Mouse (Mus musculus) brain, embryonic 14.5 days (tissue): ENCODE data around the gene Rpusd4. TPM values are rescaled to one million over a fixed set of nuclear protein-coding genes. Genes with fewer than 3 reads are reported as not detected.

Source experiments
- DNase-seq: peaks from one replicate; pipeline ENCODE4 v3.0.0-alpha.2; 2011; ENCODE audit warnings: low read depth
- CTCF ChIP-seq: fragments of 200-500 bp; IDR thresholded peaks from 2 replicates; pipeline ENCODE4 v1.5.1; 2012; ENCODE audit warnings: inconsistent platforms, mild to moderate bottlenecking, moderate library complexity, borderline replicate concordance; ENCODE audit not compliant: insufficient read depth, insufficient read length; ENCODE audit errors: extremely low read depth
- POLR2A ChIP-seq: fragments of 200-500 bp; IDR thresholded peaks from 2 replicates; pipeline ENCODE4 v1.6.1; 2012; ENCODE audit warnings: mild to moderate bottlenecking, inconsistent platforms, borderline replicate concordance; ENCODE audit not compliant: poor library complexity, insufficient read depth, insufficient read length, severe bottlenecking; ENCODE audit errors: extremely low read depth
- polyA plus RNA-seq: library from polyadenylated mRNA; depleted of rRNA; stranded (reverse); fragments of >200 nt; gene quantifications from 2 replicates; pipeline ENCODE4 v1.2.3, GENCODE M21; 2012

Rpusd4 gene
- polyA plus RNA-seq, 1 experiment = 16.4 TPM

GRCm38 (mm10) chr9:35262418-35262817 lies 5.2 kb upstream of the Rpusd4 start:
- DNase-seq = no peak
- TF ChIP-seq POLR2A (no peak), CTCF (no peak)

GRCm38 (mm10) chr9:35263431-35263830 lies 4.2 kb upstream of the Rpusd4 start:
- DNase-seq = no peak
- TF ChIP-seq POLR2A (no peak), CTCF (no peak)

- TF ChIP-seq CTCF (no peak), POLR2A (no peak)
- DNase-seq = no peak
Measured at GRCm38 (mm10) chr9:35264509-35264908, 3.2 kb upstream of the Rpusd4 start.

GRCm38 (mm10) chr9:35267976-35268715 lies 481 bp downstream of the Rpusd4 start:
- TF ChIP-seq CTCF = no peak
- TF ChIP-seq POLR2A = no peak
- DNase-seq = peak; percentile 33

- TF ChIP-seq POLR2A = no peak
- DNase-seq = no peak
Measured at GRCm38 (mm10) chr9:35277855-35278365, 10.2 kb downstream of the Rpusd4 start.

GRCm38 (mm10) chr9:35278451-35278850 lies 10.8 kb downstream of the Rpusd4 start:
- no peak for DNase-seq
- no peak for TF ChIP-seq CTCF
- TF ChIP-seq POLR2A = no peak

GRCm38 (mm10) chr9:35282006-35282850 lies 14.6 kb downstream of the Rpusd4 start:
- DNase-seq = peak; percentile 85
- TF ChIP-seq POLR2A (no peak), CTCF (peak; percentile 42; the same call in 1 of the 2 replicates)

- TF ChIP-seq POLR2A (no peak), CTCF (no peak)
- DNase-seq = no peak
Measured at GRCm38 (mm10) chr9:35282851-35283200, 15.2 kb downstream of the Rpusd4 start.

GRCm38 (mm10) chr9:35283415-35284069 lies 15.9 kb downstream of the Rpusd4 start:
- no peak for DNase-seq
- TF ChIP-seq CTCF (no peak), POLR2A (no peak)

GRCm38 (mm10) chr9:35284351-35284750 lies 16.7 kb downstream of the Rpusd4 start:
- TF ChIP-seq POLR2A (no peak), CTCF (no peak)
- no peak for DNase-seq

GRCm38 (mm10) chr9:35286351-35286750 lies 18.7 kb downstream of the Rpusd4 start:
- TF ChIP-seq CTCF = no peak
- no peak for TF ChIP-seq POLR2A
- DNase-seq = no peak

- no peak for TF ChIP-seq CTCF
- no peak for TF ChIP-seq POLR2A
- peak; percentile 23 for DNase-seq
Measured at GRCm38 (mm10) chr9:35289992-35290391, 22.3 kb downstream of the Rpusd4 start.

GRCm38 (mm10) chr9:35290417-35290816 lies 22.8 kb downstream of the Rpusd4 start:
- no peak for DNase-seq
- TF ChIP-seq CTCF = no peak
- no peak for TF ChIP-seq POLR2A
